Mouse (Mus musculus) embryonic facial prominence, embryonic 14.5 days (tissue): Measurements from ENCODE around the gene Dlk2. TPM values are rescaled to one million over a fixed set of nuclear protein-coding genes. Genes with fewer than 3 reads are reported as not detected.

Experiments used
- ATAC-seq: fragments of 200-750 bp; cut with Nextera tagmentation; 2 replicates; pipeline ENCODE4 v1.8.0; 2017; ENCODE audit warnings: low read depth, moderate number of reproducible peaks, moderate TSS enrichment
- DNase-seq: peaks from one replicate; pipeline ENCODE4 v3.0.0-alpha.2; 2015; ENCODE audit warnings: low spot score
- H3K27ac ChIP-seq: fragments of 300-500 bp; sonication (generic); replicated peaks from 2 replicates; pipeline ENCODE4 v1.5.1; 2014; ENCODE audit warnings: low read depth, mild to moderate bottlenecking, low read length, moderate library complexity
- H3K27me3 ChIP-seq: fragments of 300-500 bp; sonication (generic); replicated peaks from 2 replicates; pipeline ENCODE4 v1.6.1; 2014; ENCODE audit warnings: low read length; ENCODE audit not compliant: control insufficient read depth, insufficient read depth
- H3K36me3 ChIP-seq: fragments of 300-500 bp; sonication (generic); 2 replicates; pipeline ENCODE4 v1.6.1; 2014; ENCODE audit warnings: low read length, mixed read lengths; ENCODE audit not compliant: control insufficient read depth, insufficient read depth
- H3K4me1 ChIP-seq: fragments of 300-500 bp; sonication (generic); 2 replicates; pipeline ENCODE4 v1.6.1; 2014; ENCODE audit warnings: antibody characterized with exemption, low read length; ENCODE audit not compliant: control insufficient read depth, insufficient read depth
- H3K4me2 ChIP-seq: fragments of 300-500 bp; sonication (generic); 2 replicates; pipeline ENCODE4 v1.6.1; 2014; ENCODE audit warnings: low read depth, mild to moderate bottlenecking, low read length, moderate library complexity, mixed read lengths
- H3K4me3 ChIP-seq: fragments of 300-500 bp; sonication (generic); 2 replicates; pipeline ENCODE4 v1.5.1; 2014; ENCODE audit warnings: low read depth, mild to moderate bottlenecking, low read length
- H3K9ac ChIP-seq: fragments of 300-500 bp; sonication (generic); 2 replicates; pipeline ENCODE4 v1.6.1; 2014; ENCODE audit warnings: low read depth, mild to moderate bottlenecking, low read length, moderate library complexity, mixed read lengths
- H3K9me3 ChIP-seq: fragments of 300-500 bp; sonication (generic); 2 replicates; pipeline ENCODE4 v1.6.1; 2016; ENCODE audit warnings: low read length; ENCODE audit not compliant: control insufficient read depth
- WGBS: fragments of 180-500 bp; shearing (Covaris S2); extraction: QIAGEN DNeasy Blood & Tissue Kit; methylation state at CpG from one replicate; pipeline ENCODE4 v1.1.7; 2014; 5-methylcytosine and 5-hydroxymethylcytosine counted together
- polyA plus RNA-seq: library from polyadenylated mRNA; unstranded; fragments of >200 nt; fragmentation: Nextera tagmentation; extraction: Ambion mirVana; gene quantifications from 2 replicates; pipeline ENCODE4 v1.2.1, GENCODE M21; 2014

The Dlk2 gene
- polyA plus RNA-seq, 1 experiment from 2014 or later: 7.6 TPM

DNA sequence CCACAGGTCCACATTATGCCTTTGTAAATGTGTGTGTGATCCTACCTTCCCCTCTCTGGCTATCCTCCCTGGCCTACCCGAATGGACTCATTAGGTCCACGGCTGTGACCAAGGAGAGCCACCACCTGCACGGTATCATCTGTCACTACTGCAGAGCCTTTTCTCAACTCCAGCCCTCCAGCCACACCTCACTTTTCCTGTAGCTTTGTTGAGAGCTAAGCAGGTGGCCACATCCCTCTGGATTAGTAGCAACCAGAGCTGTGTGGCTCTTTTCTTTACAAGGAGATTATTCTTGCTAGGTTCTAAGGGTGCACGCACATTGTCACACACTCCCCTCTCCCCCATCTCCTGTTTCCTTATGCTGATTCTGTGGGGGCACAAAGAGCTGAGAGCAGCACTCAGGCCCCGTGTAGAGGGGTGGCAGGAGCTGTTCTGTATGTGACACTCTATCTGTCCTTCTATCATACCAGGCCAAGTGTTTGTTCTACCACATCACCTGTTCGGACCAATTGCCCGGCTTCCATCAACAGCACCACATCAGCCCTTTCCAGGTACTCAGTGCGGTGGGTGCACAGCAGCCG is 16.0 kb downstream of the Dlk2 start:
- Histone ChIP-seq H3K4me1 (no peaks in the 10 kb centered on the region), H3K4me3 (no peak overlapping the region), H3K9me3 (no peaks in the 10 kb centered on the region), H3K27ac (no peak overlapping the region), H3K9ac (no peak overlapping the region), H3K4me2 (no peak overlapping the region), H3K36me3 (peaks cover 4% of the 10 kb centered on the region; the same call in 1 of the 2 replicates), H3K27me3 (no peaks in the 10 kb centered on the region)
- DNase-seq (peak; percentile 28), ATAC-seq (peak; percentile 93)
- 83% methylated on average over 9 of the region's 9 CpGs for WGBS

DNA sequence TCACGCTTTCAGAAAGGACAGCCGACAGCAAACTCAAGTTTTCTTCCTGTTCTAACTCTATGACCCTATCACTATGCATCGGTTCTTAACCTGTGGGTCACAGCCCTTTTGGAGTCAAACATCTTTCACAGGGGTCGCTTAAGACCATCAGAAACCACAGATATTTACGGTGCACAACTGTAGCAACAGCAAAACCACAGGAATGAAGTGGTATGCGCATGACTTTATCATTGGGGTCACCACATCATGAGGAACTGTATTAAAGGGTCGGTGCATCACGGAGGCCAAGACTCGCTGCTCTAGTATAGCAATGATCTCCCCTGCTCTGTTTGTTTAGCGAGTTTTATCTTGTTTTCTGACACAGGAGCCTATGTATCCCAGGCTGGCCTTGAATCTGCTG is 18.6 kb downstream of the Dlk2 start:
- no peaks in the 10 kb centered on the region for H3K9me3 ChIP-seq
- no peak overlapping the region for H3K27ac ChIP-seq
- no peak for DNase-seq
- no peak overlapping the region for H3K9ac ChIP-seq
- H3K4me3 ChIP-seq: no peak overlapping the region
- no peaks in the 10 kb centered on the region for H3K4me1 ChIP-seq
- no peaks in the 10 kb centered on the region for H3K27me3 ChIP-seq
- H3K36me3 ChIP-seq: peaks cover 4% of the 10 kb centered on the region; the same call in 1 of the 2 replicates
- no peak overlapping the region for H3K4me2 ChIP-seq
- ATAC-seq: no peak
- WGBS: 80% methylated on average over 10 of the region's 10 CpGs

GRCm38 (mm10) chr17:46320492-46320891 is 23.3 kb downstream of the Dlk2 start:
- 59% methylated on average over 6 of the region's 6 CpGs for WGBS
- DNase-seq (no peak), ATAC-seq (no peak)
- no peak overlapping the region for H3K9ac ChIP-seq
- H3K27me3 ChIP-seq: no peaks in the 10 kb centered on the region
- H3K27ac ChIP-seq: no peak overlapping the region
- H3K4me3 ChIP-seq: no peak overlapping the region
- no peak overlapping the region for H3K4me2 ChIP-seq
- no peaks in the 10 kb centered on the region for H3K4me1 ChIP-seq
- H3K9me3 ChIP-seq: no peaks in the 10 kb centered on the region
- peaks cover 20% of the 10 kb centered on the region for H3K36me3 ChIP-seq

DNA sequence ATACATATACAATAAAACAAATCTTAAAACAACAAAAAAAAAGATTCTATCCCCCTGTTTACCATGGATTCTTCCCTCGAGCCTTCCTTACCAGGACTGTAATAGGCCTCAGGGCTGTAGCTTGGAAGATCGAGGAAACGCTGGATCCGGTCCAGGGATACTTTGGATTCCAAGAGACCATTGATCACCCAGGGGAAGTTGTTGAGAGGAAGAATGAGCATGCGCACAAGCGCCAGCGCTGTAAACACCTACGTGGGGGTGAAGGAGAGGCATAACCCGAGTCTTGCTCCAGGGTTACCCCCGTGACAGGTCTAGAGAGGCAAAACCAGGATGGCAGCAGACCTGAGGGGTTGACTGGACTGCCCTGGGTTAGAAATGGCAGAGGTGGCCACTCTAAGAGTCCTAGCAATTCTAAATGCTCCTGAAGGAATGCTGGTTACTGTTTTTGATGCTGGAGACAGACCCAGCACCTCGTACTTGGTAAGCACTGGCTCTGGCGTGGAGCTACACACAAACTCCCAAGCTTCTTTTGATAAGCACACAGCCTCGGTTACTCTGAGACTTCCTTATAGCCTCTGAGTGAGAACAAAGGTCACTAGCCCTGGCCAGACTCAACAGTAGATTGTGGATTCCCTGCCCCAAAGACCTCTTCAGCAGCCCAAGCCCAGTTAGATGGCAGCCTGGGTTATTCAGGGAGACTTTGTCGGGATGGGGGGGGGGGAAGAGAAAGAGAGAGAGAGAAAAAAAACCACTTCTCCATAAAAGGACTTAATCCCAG is 25.0 kb downstream of the Dlk2 start:
- H3K36me3 ChIP-seq: peaks cover 20% of the 10 kb centered on the region

GRCm38 (mm10) chr17:46327413-46327905 is 30.2 kb downstream of the Dlk2 start:
- no peak for ATAC-seq
- Histone ChIP-seq H3K4me1 (peaks cover 7% of the 10 kb centered on the region; the same call in 1 of the 2 replicates), H3K9ac (peak overlapping the region; percentile 80), H3K4me3 (peak overlapping the region; percentile 61), H3K9me3 (no peaks in the 10 kb centered on the region), H3K36me3 (peaks cover 11% of the 10 kb centered on the region; the same call in 1 of the 2 replicates), H3K27ac (peak overlapping the region; percentile 89), H3K27me3 (no peaks in the 10 kb centered on the region), H3K4me2 (peak overlapping the region; percentile 74)
- peak; percentile 22 for DNase-seq
- WGBS: 3% methylated on average over 20 of the region's 27 CpGs

More for the DNA sequence above, 25.0 kb downstream of the Dlk2 start:
- Histone ChIP-seq H3K9me3 (no peaks in the 10 kb centered on the region), H3K4me2 (no peak overlapping the region), H3K27ac (no peak overlapping the region), H3K9ac (no peak overlapping the region), H3K27me3 (no peaks in the 10 kb centered on the region), H3K4me1 (0 out of 2 replicates have a peak, but pooled peaks cover 2% of the 10 kb centered on the region), H3K4me3 (no peak overlapping the region)
- no peak for DNase-seq
- 88% methylated on average over 14 of the region's 14 CpGs for WGBS
- no peak for ATAC-seq

- Histone ChIP-seq H3K36me3 (peaks cover 10% of the 10 kb centered on the region; the same call in 1 of the 2 replicates), H3K27ac (peak within 1 kb of the TSS; percentile 89), H3K9ac (peak within 1 kb of the TSS; percentile 80), H3K9me3 (no peaks in the 10 kb centered on the region), H3K27me3 (no peaks in the 10 kb centered on the region), H3K4me3 (peak within 1 kb of the TSS; percentile 61), H3K4me2 (peak within 1 kb of the TSS; percentile 74), H3K4me1 (peaks cover 7% of the 10 kb centered on the region; the same call in 1 of the 2 replicates)
- WGBS: under 1% methylated on average over 36 of the region's 40 CpGs
- DNase-seq (peak; percentile 98), ATAC-seq (peak; percentile 99)
These were observed 30.8 kb downstream of the Dlk2 start, which contains the start of gene Abcc10 for GRCm38 (mm10) chr17:46327906-46328534. Gene Abcc10 (minus strand): TSS chr17:46328352.

DNA sequence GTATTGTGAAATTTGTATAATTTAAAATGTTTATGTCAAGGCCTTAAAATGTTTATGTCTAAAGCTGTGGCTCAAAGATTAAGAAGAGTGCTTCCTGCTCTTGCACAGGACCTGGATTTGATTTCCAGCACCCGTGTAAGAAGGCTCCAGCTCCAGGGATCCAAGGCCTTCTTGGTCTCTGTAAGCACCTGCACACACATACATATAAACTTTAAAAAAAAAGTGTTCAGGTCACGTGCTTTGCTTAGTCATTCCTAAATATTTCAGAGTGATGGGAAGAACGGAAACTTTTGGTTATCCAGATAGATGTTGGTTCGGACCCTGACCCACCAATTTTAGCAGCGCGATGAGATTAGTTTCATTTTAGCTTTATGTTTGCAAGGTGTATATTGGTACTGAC is 31.5 kb downstream of the Dlk2 start:
- Histone ChIP-seq H3K27ac (peak overlapping the region; percentile 89; the same call in 1 of the 2 replicates), H3K4me1 (peaks cover 7% of the 10 kb centered on the region; the same call in 1 of the 2 replicates), H3K36me3 (peaks cover 4% of the 10 kb centered on the region; the same call in 1 of the 2 replicates), H3K9ac (no peak overlapping the region), H3K4me3 (peak overlapping the region; percentile 61), H3K9me3 (no peaks in the 10 kb centered on the region), H3K27me3 (no peaks in the 10 kb centered on the region), H3K4me2 (peak overlapping the region; percentile 74)
- no peak for DNase-seq
- WGBS: 73% methylated on average over 6 of the region's 6 CpGs
- no peak for ATAC-seq

- Histone ChIP-seq H3K4me1 (no peaks in the 10 kb centered on the region), H3K27ac (no peak overlapping the region), H3K4me3 (no peak overlapping the region), H3K9me3 (no peaks in the 10 kb centered on the region), H3K4me2 (no peak overlapping the region), H3K36me3 (no peaks in the 10 kb centered on the region), H3K27me3 (no peaks in the 10 kb centered on the region), H3K9ac (no peak overlapping the region)
- DNase-seq (no peak), ATAC-seq (no peak)
- WGBS: 31% methylated on average over 5 of the region's 5 CpGs
These were observed 39.3 kb downstream of the Dlk2 start for GRCm38 (mm10) chr17:46336475-46336874.
